Mouse (Mus musculus) brain, embryonic 14.5 days (tissue): ENCODE measurements around the gene Sh3rf3.

Experiments
- CTCF ChIP-seq: fragments of 200-500 bp; IDR thresholded peaks from 2 replicates; pipeline ENCODE4 v1.5.1; 2012; ENCODE audit warnings: inconsistent platforms, mild to moderate bottlenecking, moderate library complexity, borderline replicate concordance; ENCODE audit not compliant: insufficient read depth, insufficient read length; ENCODE audit errors: extremely low read depth
- POLR2A ChIP-seq: fragments of 200-500 bp; IDR thresholded peaks from 2 replicates; pipeline ENCODE4 v1.6.1; 2012; ENCODE audit warnings: mild to moderate bottlenecking, inconsistent platforms, borderline replicate concordance; ENCODE audit not compliant: poor library complexity, insufficient read depth, insufficient read length, severe bottlenecking; ENCODE audit errors: extremely low read depth

GRCm38 (mm10) chr10:58848536-58848935, 35.4 kb downstream of the Sh3rf3 start:
- no peak for TF ChIP-seq POLR2A
- no peak for TF ChIP-seq CTCF
